Mouse (Mus musculus): ENCODE measurements around the gene Ctr9.

DNA sequence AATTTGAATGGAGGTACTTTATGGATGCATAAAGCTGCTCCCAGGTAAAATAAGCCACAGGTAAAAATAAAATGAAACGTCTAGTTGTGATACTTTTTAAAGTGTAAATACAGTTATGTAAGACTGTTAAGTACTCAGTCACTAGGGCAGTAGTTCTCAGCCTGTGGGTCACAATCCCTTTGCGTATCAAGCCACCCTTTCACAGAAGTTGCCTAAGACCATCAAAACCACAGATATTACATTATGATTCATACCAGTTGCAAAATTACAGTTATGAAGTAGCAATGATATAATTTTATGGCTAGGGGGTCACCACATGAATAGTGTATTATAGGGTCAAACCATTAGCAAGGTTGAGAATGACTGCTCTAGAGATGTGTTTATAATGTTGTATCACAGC is 66.4 kb downstream of the Ctr9 start:
- TF ChIP-seq CTCF (IDR thresholded peaks at IDR 0.05; ENCODE audit: borderline replicate concordance, insufficient read depth, low read length) (no peak), POLR2A (IDR thresholded peaks at IDR 0.05; ENCODE audit: low read depth, low read length) (no peak)

Measured in embryonic fibroblast, embryonic 13.5 days (primary cell).